Mouse (Mus musculus): ENCODE measurements around the gene Cstf3. TPM values are rescaled to one million over a fixed set of nuclear protein-coding genes. Genes with fewer than 3 reads are reported as not detected.

Gene Cstf3
- total and polyA plus RNA-seq, 3 experiments: 17.3 to 50.6 (median 50.3) TPM

DNA sequence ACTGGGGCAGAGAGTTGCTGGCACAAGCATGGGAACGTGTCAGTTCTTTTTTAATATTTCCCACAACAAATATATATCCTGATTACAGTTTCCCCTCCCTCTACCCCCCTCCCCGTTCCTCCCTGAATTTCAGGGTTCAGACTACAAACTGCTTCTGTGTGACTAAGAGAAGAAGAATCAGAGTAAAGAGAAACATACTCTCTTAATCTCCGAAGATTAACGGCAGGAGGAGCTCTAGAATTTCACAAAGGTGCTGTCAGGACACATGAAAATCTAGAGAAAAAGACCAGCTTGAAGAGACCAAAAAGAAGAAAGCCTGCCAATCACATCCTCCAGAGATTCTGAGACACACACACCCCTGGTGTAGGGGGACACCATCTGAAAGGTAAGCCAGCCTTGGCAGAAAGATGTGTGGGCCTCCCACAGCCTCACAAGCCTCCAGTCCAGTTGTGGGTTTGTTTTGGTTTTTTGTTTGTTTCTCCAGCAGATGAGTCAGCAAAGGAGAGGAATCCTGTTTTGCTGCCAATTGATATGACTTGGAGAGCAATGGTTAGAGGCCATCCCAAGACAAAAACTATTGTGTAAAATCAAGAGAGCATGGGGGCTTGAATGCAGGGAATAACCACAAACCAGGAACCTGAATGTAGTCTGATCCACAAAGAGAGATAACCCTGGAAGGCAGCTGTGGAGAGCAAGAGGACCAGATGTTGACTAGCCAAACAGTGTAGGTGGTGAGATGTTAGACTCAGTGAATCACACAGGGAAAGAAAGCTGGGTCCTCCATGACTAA, 30.5 kb upstream of the Cstf3 start:
- H3K27ac ChIP-seq (ENCODE audit: insufficient read depth, low read depth): peak overlapping the region; percentile 95
- peaks cover 16% of the 10 kb centered on the region for H3K79me2 ChIP-seq (replicated peaks; ENCODE audit: control insufficient read depth, extremely low read depth, insufficient read depth, poor library complexity, severe bottlenecking)
- H3K27me3 ChIP-seq (replicated peaks): no peaks in the 10 kb centered on the region
- H3K9ac ChIP-seq (ENCODE audit: insufficient read depth, low read depth): peak overlapping the region; percentile 82
- in situ Hi-C loops (cut with MboI; ENCODE audit: low pct_ligation_motif_present, low pct_unique_long_range_greater_than_20kb, low sequenced_read_pairs) (loop anchor here (10.0 kb wide), 1 partner anchor 65 kb away; the partner anchor contains the start of gene Hipk3), dilution Hi-C loops (cut with MboI; ENCODE audit: extremely low pct_ligation_motif_present, extremely low pct_unique_long_range_greater_than_20kb, low sequenced_read_pairs) (no loop called here)
- H3K4me2 ChIP-seq (ENCODE audit: insufficient read depth, low read depth, poor library complexity, severe bottlenecking): peak overlapping the region; percentile 94
- peak overlapping the region; percentile 52 to 65 (median 64) for H3K4me3 ChIP-seq (replicated peaks in 1 of 3; ENCODE audit: low read depth in 2 of 3, low read length in 2 of 3, poor library complexity in 1 of 3)
- H3K9me3 ChIP-seq (replicated peaks; ENCODE audit: low read length): no peaks in the 10 kb centered on the region
- DNase-seq (ENCODE audit: extremely low read depth): no peak
- TF ChIP-seq PAX5 (IDR thresholded peaks at IDR 0.05; ENCODE audit: low read length) (no peak), POLR2A (IDR thresholded peaks at IDR 0.05; ENCODE audit: low read depth, low read length) (peak; percentile 15; the same call in 1 of the 2 replicates), E2F4 (IDR thresholded peaks at IDR 0.05; ENCODE audit: insufficient replicate concordance, low read depth, low read length) (no peak), IRF4 (IDR thresholded peaks at IDR 0.05; ENCODE audit: low read depth, low read length) (no peak), TBP (conservative IDR thresholded peaks at IDR 0.05; ENCODE audit: low read depth, low read length) (no peak), BHLHE40 (IDR thresholded peaks at IDR 0.05; ENCODE audit: low read depth, low read length) (peak; percentile 1; the same call in 1 of the 2 replicates), NELFE (IDR thresholded peaks at IDR 0.05; ENCODE audit: low read depth, low read length) (no peak), SIN3A (IDR thresholded peaks at IDR 0.05; ENCODE audit: low read length) (peak; percentile 65; the same call in 1 of the 2 replicates), UBTF (IDR thresholded peaks at IDR 0.05; ENCODE audit: low read depth, low read length) (0 out of 2 replicates have a peak, but pooled peaks have one; percentile 37), MXI1 (IDR thresholded peaks at IDR 0.05; ENCODE audit: low read depth, low read length) (peak; percentile 56), CHD2 (IDR thresholded peaks at IDR 0.05; ENCODE audit: low read length) (no peak), CHD1 (IDR thresholded peaks at IDR 0.05; ENCODE audit: low read depth, low read length) (no peak), NRF1 (IDR thresholded peaks at IDR 0.05; ENCODE audit: low read depth, low read length) (no peak), MAZ (IDR thresholded peaks at IDR 0.05; ENCODE audit: low read depth, low read length) (peak; percentile 42; the same call in 1 of the 2 replicates), KAT2A (IDR thresholded peaks at IDR 0.05; ENCODE audit: insufficient replicate concordance, low read length) (no peak), ZNF384 (IDR thresholded peaks at IDR 0.05; ENCODE audit: low read depth, low read length) (no peak), EP300 (IDR thresholded peaks at IDR 0.05; ENCODE audit: low read length) (no peak; the same call in 1 of the 2 replicates), MAFK (IDR thresholded peaks at IDR 0.05; ENCODE audit: insufficient replicate concordance, low read length) (no peak), JUN (IDR thresholded peaks at IDR 0.05; ENCODE audit: insufficient read depth, low read depth, low read length) (no peak), HCFC1 (IDR thresholded peaks at IDR 0.05; ENCODE audit: low read depth, low read length) (no peak), ZMIZ1 (IDR thresholded peaks at IDR 0.05; ENCODE audit: low read depth, low read length) (peak; percentile 59), TCF12 (IDR thresholded peaks at IDR 0.05; ENCODE audit: low read depth, low read length) (no peak), USF1 (IDR thresholded peaks at IDR 0.05; ENCODE audit: low read depth, low read length) (no peak), MEF2A (IDR thresholded peaks at IDR 0.05; ENCODE audit: borderline replicate concordance, low read depth, low read length) (no peak), MAX (IDR thresholded peaks at IDR 0.05; ENCODE audit: low read length) (0 out of 2 replicates have a peak, but pooled peaks have one; percentile 25), POLR2AphosphoS2 (IDR thresholded peaks at IDR 0.05; ENCODE audit: low read depth, low read length) (no peak), CTCF (conservative IDR thresholded peaks at IDR 0.05 in 1 of 2, IDR thresholded peaks at IDR 0.05 in 1 of 2; ENCODE audit: low read depth in 2 of 2, low read length in 2 of 2) (no peak), ZC3H11A (IDR thresholded peaks at IDR 0.05; ENCODE audit: low read depth, low read length) (no peak)
- H3K4me1 ChIP-seq (ENCODE audit: control insufficient read depth in 1 of 2, insufficient read depth in 2 of 2): peaks cover 7 to 28% of the 10 kb centered on the region in 2 experiments; a peak in 3 of 4 replicates
- peaks cover 6 to 23% of the 10 kb centered on the region in 2 experiments for H3K36me3 ChIP-seq (replicated peaks in 1 of 2; ENCODE audit: control insufficient read depth in 1 of 2, insufficient read depth in 1 of 2, low read length in 1 of 2)
